Mouse (Mus musculus) naive thymus-derived CD4-positive, alpha-beta T cell, adult 2 months (primary cell): ENCODE data around the gene Ociad2.

ENCODE experiments used
- DNase-seq: peaks from one replicate; pipeline ENCODE4 v3.0.0-alpha.2; 2011; ENCODE audit warnings: low read depth

The Ociad2 gene

GRCm38 (mm10) chr5:73340723-73341235, at the start of gene Ociad2:
TSS of gene Ociad2 (minus strand) at chr5:73341028.
- DNase-seq, result no peak

- DNase-seq, result no peak
Measured at GRCm38 (mm10) chr5:73383647-73383970, 42.8 kb upstream of the Ociad2 start.

GRCm38 (mm10) chr5:73382737-73383646, 42.2 kb upstream of the Ociad2 start:
- DNase-seq, result peak; percentile 77

- no peak for DNase-seq
Measured at GRCm38 (mm10) chr5:73381976-73382540, 41.2 kb upstream of the Ociad2 start.

GRCm38 (mm10) chr5:73381510-73381909, 40.7 kb upstream of the Ociad2 start:
- DNase-seq, result no peak

GRCm38 (mm10) chr5:73380829-73381228, 40.0 kb upstream of the Ociad2 start:
- DNase-seq, result no peak

GRCm38 (mm10) chr5:73379908-73380307, 39.1 kb upstream of the Ociad2 start:
- DNase-seq, result peak; percentile 73

- DNase-seq, result no peak
Measured at GRCm38 (mm10) chr5:73376491-73376890, 35.7 kb upstream of the Ociad2 start.

- no peak for DNase-seq
Measured at GRCm38 (mm10) chr5:73376041-73376440, 35.2 kb upstream of the Ociad2 start.

- no peak for DNase-seq
Measured at GRCm38 (mm10) chr5:73373184-73373583, 32.4 kb upstream of the Ociad2 start.

- DNase-seq, result no peak
Measured at GRCm38 (mm10) chr5:73372601-73373000, 31.8 kb upstream of the Ociad2 start.

GRCm38 (mm10) chr5:73369731-73370130, 28.9 kb upstream of the Ociad2 start:
- no peak for DNase-seq

- DNase-seq, result no peak
Measured at GRCm38 (mm10) chr5:73368845-73369447, 28.1 kb upstream of the Ociad2 start.

- no peak for DNase-seq
Measured at GRCm38 (mm10) chr5:73367906-73368305, 27.1 kb upstream of the Ociad2 start.

GRCm38 (mm10) chr5:73364107-73364864, 23.5 kb upstream of the Ociad2 start:
- no peak for DNase-seq

- no peak for DNase-seq
Measured at GRCm38 (mm10) chr5:73362791-73363190, 22.0 kb upstream of the Ociad2 start.

GRCm38 (mm10) chr5:73362338-73362737, 21.5 kb upstream of the Ociad2 start:
- DNase-seq, result no peak

- DNase-seq, result no peak
Measured at GRCm38 (mm10) chr5:73360240-73360639, 19.4 kb upstream of the Ociad2 start.

GRCm38 (mm10) chr5:73359752-73360141, 18.9 kb upstream of the Ociad2 start:
- DNase-seq, result no peak

GRCm38 (mm10) chr5:73359134-73359751, 18.4 kb upstream of the Ociad2 start:
- no peak for DNase-seq

- DNase-seq, result no peak
Measured at GRCm38 (mm10) chr5:73355393-73355792, 14.6 kb upstream of the Ociad2 start.

GRCm38 (mm10) chr5:73353978-73354377, 13.2 kb upstream of the Ociad2 start:
- DNase-seq, result no peak
